Mouse (Mus musculus): ENCODE measurements around the gene 0610040J01Rik.

GRCm38 (mm10) chr5:63828380-63829185, 16.4 kb downstream of the 0610040J01Rik start:
- TF ChIP-seq CTCF (IDR thresholded peaks at IDR 0.05 in 2 of 3, conservative IDR thresholded peaks at IDR 0.05 in 1 of 3; ENCODE audit: control insufficient read depth in 1 of 3, insufficient read depth in 1 of 3, low read depth in 2 of 3, low read length in 3 of 3, poor library complexity in 1 of 3, severe bottlenecking in 1 of 3) = no peak
- no peak for TF ChIP-seq TBP (IDR thresholded peaks at IDR 0.05; ENCODE audit: low read depth, low read length)
- no peak for TF ChIP-seq ZMIZ1 (IDR thresholded peaks at IDR 0.05; ENCODE audit: low read depth, low read length)
- no peak for TF ChIP-seq POLR2A (IDR thresholded peaks at IDR 0.05; ENCODE audit: control insufficient read depth in 1 of 2, insufficient read depth in 1 of 2, low read depth in 1 of 2, low read length in 2 of 2, poor library complexity in 1 of 2)
- TF ChIP-seq POLR2AphosphoS2 (IDR thresholded peaks at IDR 0.05; ENCODE audit: low read length) = no peak
- TF ChIP-seq GATA1 (IDR thresholded peaks at IDR 0.05; ENCODE audit: low read depth, low read length) = no peak
- TF ChIP-seq TCF12 (IDR thresholded peaks at IDR 0.05; ENCODE audit: low read depth, low read length) = no peak

Data from MEL (cell line).